Mouse (Mus musculus): Measurements from ENCODE around the gene Wnt2.

GRCm38 (mm10) chr6:17990173-17991028, 40.0 kb downstream of the Wnt2 start:
- TF ChIP-seq CTCF (IDR thresholded peaks at IDR 0.05; ENCODE audit: extremely low read depth, insufficient read depth, low read length): no peak
- no peak for TF ChIP-seq POLR2A (IDR thresholded peaks at IDR 0.05; ENCODE audit: extremely low read depth, insufficient read depth, low read length)

All from cortical plate, adult 2 months (tissue).